Mouse (Mus musculus): ENCODE data around the gene Rpp25l. TPM values are rescaled to one million over a fixed set of nuclear protein-coding genes. Genes with fewer than 3 reads are reported as not detected.
A peak's percentile ranks its signal among the peaks of the same experiment; 100 is the strongest.

Rpp25l gene
- polyA plus RNA-seq, 1 experiment = 60.3 TPM

- Histone ChIP-seq H3ac (ENCODE audit: control insufficient read depth, insufficient read length, low read depth) (no peak overlapping the region), H3K36me3 (ENCODE audit: control insufficient read depth, insufficient read depth) (no peaks in the 10 kb centered on the region), H3K27me3 (ENCODE audit: control insufficient read depth, insufficient read depth, insufficient read length) (no peaks in the 10 kb centered on the region), H3K4me3 (ENCODE audit: insufficient read depth, poor library complexity, severe bottlenecking) (no peak overlapping the region), H3K79me3 (ENCODE audit: low read depth) (no peaks in the 10 kb centered on the region), H3K79me2 (ENCODE audit: control insufficient read depth, insufficient read depth) (no peaks in the 10 kb centered on the region)
- TF ChIP-seq USF1 (IDR thresholded peaks at IDR 0.05; ENCODE audit: low read depth) (no peak), MYOG (IDR thresholded peaks at IDR 0.05; ENCODE audit: control insufficient read depth, extremely low read depth, insufficient read length) (no peak), FOSL1 (IDR thresholded peaks at IDR 0.05; ENCODE audit: insufficient read depth, low read length, poor library complexity, severe bottlenecking) (no peak), CTCF (IDR thresholded peaks at IDR 0.05; ENCODE audit: control insufficient read depth, insufficient read depth, insufficient read length) (no peak), MYOD1 (IDR thresholded peaks at IDR 0.05; ENCODE audit: control insufficient read depth, insufficient read length, low read depth) (no peak), CEBPB (IDR thresholded peaks at IDR 0.05; ENCODE audit: low read depth) (no peak), MAX (IDR thresholded peaks at IDR 0.05) (no peak)
Measured at GRCm38 (mm10) chr4:41756440-41756839, 43.1 kb upstream of the Rpp25l start.

GRCm38 (mm10) chr4:41755338-41756305 is 42.3 kb upstream of the Rpp25l start, which contains the start of gene Sigmar1:
Gene Sigmar1, minus strand, starts transcription at chr4:41756157.
- peak within 1 kb of the TSS; percentile 18 for H3ac ChIP-seq (ENCODE audit: control insufficient read depth, insufficient read length, low read depth)
- H3K27me3 ChIP-seq (ENCODE audit: control insufficient read depth, insufficient read depth, insufficient read length) = no peaks in the 10 kb centered on the region
- TF ChIP-seq CTCF (IDR thresholded peaks at IDR 0.05; ENCODE audit: control insufficient read depth, insufficient read depth, insufficient read length) = peak; percentile 21
- TF ChIP-seq FOSL1 (IDR thresholded peaks at IDR 0.05; ENCODE audit: insufficient read depth, low read length, poor library complexity, severe bottlenecking) = no peak
- TF ChIP-seq USF1 (IDR thresholded peaks at IDR 0.05; ENCODE audit: low read depth) = peak; percentile 74
- TF ChIP-seq MAX (IDR thresholded peaks at IDR 0.05) = no peak
- no peaks in the 10 kb centered on the region for H3K79me2 ChIP-seq (ENCODE audit: control insufficient read depth, insufficient read depth)
- peak within 1 kb of the TSS; percentile 28 for H3K4me3 ChIP-seq (ENCODE audit: insufficient read depth, poor library complexity, severe bottlenecking)
- H3K79me3 ChIP-seq (ENCODE audit: low read depth) = no peaks in the 10 kb centered on the region
- H3K36me3 ChIP-seq (ENCODE audit: control insufficient read depth, insufficient read depth) = no peaks in the 10 kb centered on the region

- peak within 1 kb of the TSS; percentile 28 for H3K4me3 ChIP-seq (ENCODE audit: insufficient read depth, poor library complexity, severe bottlenecking)
- no peaks in the 10 kb centered on the region for H3K79me2 ChIP-seq (ENCODE audit: control insufficient read depth, insufficient read depth)
- peak within 1 kb of the TSS; percentile 18 for H3ac ChIP-seq (ENCODE audit: control insufficient read depth, insufficient read length, low read depth)
- TF ChIP-seq USF1 (IDR thresholded peaks at IDR 0.05; ENCODE audit: low read depth) = no peak
- TF ChIP-seq MAX (IDR thresholded peaks at IDR 0.05) = no peak
- no peak for TF ChIP-seq FOSL1 (IDR thresholded peaks at IDR 0.05; ENCODE audit: insufficient read depth, low read length, poor library complexity, severe bottlenecking)
- TF ChIP-seq MYOD1 (IDR thresholded peaks at IDR 0.05; ENCODE audit: control insufficient read depth, insufficient read length, low read depth) = no peak
- no peak for TF ChIP-seq CTCF (IDR thresholded peaks at IDR 0.05; ENCODE audit: control insufficient read depth, insufficient read depth, insufficient read length)
- TF ChIP-seq MYOG (IDR thresholded peaks at IDR 0.05; ENCODE audit: control insufficient read depth, extremely low read depth, insufficient read length) = no peak
- no peaks in the 10 kb centered on the region for H3K27me3 ChIP-seq (ENCODE audit: control insufficient read depth, insufficient read depth, insufficient read length)
- H3K36me3 ChIP-seq (ENCODE audit: control insufficient read depth, insufficient read depth) = no peaks in the 10 kb centered on the region
- H3K79me3 ChIP-seq (ENCODE audit: low read depth) = no peaks in the 10 kb centered on the region
Measured at GRCm38 (mm10) chr4:41754797-41755337, 41.5 kb upstream of the Rpp25l start, which contains the start of gene Galt. Gene Galt, plus strand, starts transcription at chr4:41755228.

GRCm38 (mm10) chr4:41745021-41745420 is 31.7 kb upstream of the Rpp25l start:
- no peaks in the 10 kb centered on the region for H3K36me3 ChIP-seq (ENCODE audit: control insufficient read depth, insufficient read depth)
- TF ChIP-seq MYOG (IDR thresholded peaks at IDR 0.05; ENCODE audit: control insufficient read depth, extremely low read depth, insufficient read length) = no peak
- TF ChIP-seq CEBPB (IDR thresholded peaks at IDR 0.05; ENCODE audit: low read depth) = no peak
- TF ChIP-seq FOSL1 (IDR thresholded peaks at IDR 0.05; ENCODE audit: insufficient read depth, low read length, poor library complexity, severe bottlenecking) = no peak
- no peak for TF ChIP-seq USF1 (IDR thresholded peaks at IDR 0.05; ENCODE audit: low read depth)
- TF ChIP-seq CTCF (IDR thresholded peaks at IDR 0.05; ENCODE audit: control insufficient read depth, insufficient read depth, insufficient read length) = no peak
- TF ChIP-seq MYOD1 (IDR thresholded peaks at IDR 0.05; ENCODE audit: control insufficient read depth, insufficient read length, low read depth) = no peak
- no peak for TF ChIP-seq MAX (IDR thresholded peaks at IDR 0.05)
- no peak overlapping the region for H3ac ChIP-seq (ENCODE audit: control insufficient read depth, insufficient read length, low read depth)
- H3K79me3 ChIP-seq (ENCODE audit: low read depth) = peaks cover 6% of the 10 kb centered on the region
- peaks cover 4% of the 10 kb centered on the region for H3K27me3 ChIP-seq (ENCODE audit: control insufficient read depth, insufficient read depth, insufficient read length)
- H3K79me2 ChIP-seq (ENCODE audit: control insufficient read depth, insufficient read depth) = peaks cover 10% of the 10 kb centered on the region
- H3K4me3 ChIP-seq (ENCODE audit: insufficient read depth, poor library complexity, severe bottlenecking) = no peak overlapping the region

- H3K36me3 ChIP-seq (ENCODE audit: control insufficient read depth, insufficient read depth) = peaks cover 6% of the 10 kb centered on the region
- H3K4me3 ChIP-seq (ENCODE audit: insufficient read depth, poor library complexity, severe bottlenecking) = no peak overlapping the region
- no peak overlapping the region for H3ac ChIP-seq (ENCODE audit: control insufficient read depth, insufficient read length, low read depth)
- TF ChIP-seq CEBPB (IDR thresholded peaks at IDR 0.05; ENCODE audit: low read depth) (no peak), MAX (IDR thresholded peaks at IDR 0.05) (no peak), MYOG (IDR thresholded peaks at IDR 0.05; ENCODE audit: control insufficient read depth, extremely low read depth, insufficient read length) (no peak), USF1 (IDR thresholded peaks at IDR 0.05; ENCODE audit: low read depth) (no peak), CTCF (IDR thresholded peaks at IDR 0.05; ENCODE audit: control insufficient read depth, insufficient read depth, insufficient read length) (no peak), FOSL1 (IDR thresholded peaks at IDR 0.05; ENCODE audit: insufficient read depth, low read length, poor library complexity, severe bottlenecking) (no peak), MYOD1 (IDR thresholded peaks at IDR 0.05; ENCODE audit: control insufficient read depth, insufficient read length, low read depth) (no peak)
- H3K79me2 ChIP-seq (ENCODE audit: control insufficient read depth, insufficient read depth) = peaks cover 19% of the 10 kb centered on the region
- H3K27me3 ChIP-seq (ENCODE audit: control insufficient read depth, insufficient read depth, insufficient read length) = peaks cover 3% of the 10 kb centered on the region
- peaks cover 15% of the 10 kb centered on the region for H3K79me3 ChIP-seq (ENCODE audit: low read depth)
Measured at GRCm38 (mm10) chr4:41744131-41744530, 30.8 kb upstream of the Rpp25l start.

Measured in C2C12 (cell line).